Mouse (Mus musculus) intestine, embryonic 15.5 days (tissue): ENCODE measurements around the gene E130308A19Rik. TPM values are rescaled to one million over a fixed set of nuclear protein-coding genes. Genes with fewer than 3 reads are reported as not detected.

Experiments
- ATAC-seq: fragments of 200-750 bp; cut with Nextera tagmentation; 2 replicates; pipeline ENCODE4 v1.8.0; 2017; ENCODE audit warnings: moderate TSS enrichment, moderate library complexity
- H3K27ac ChIP-seq: fragments of 300-500 bp; sonication (generic); 2 replicates; pipeline ENCODE4 v1.5.1; 2015; ENCODE audit warnings: mild to moderate bottlenecking, inconsistent platforms
- H3K27me3 ChIP-seq: fragments of 300-500 bp; sonication (generic); replicated peaks from 2 replicates; pipeline ENCODE4 v1.6.1; 2015; ENCODE audit warnings: inconsistent platforms
- H3K36me3 ChIP-seq: fragments of 300-500 bp; sonication (generic); 2 replicates; pipeline ENCODE4 v1.6.1; 2015; ENCODE audit warnings: inconsistent platforms
- H3K4me1 ChIP-seq: fragments of 300-500 bp; sonication (generic); replicated peaks from 2 replicates; pipeline ENCODE4 v1.6.1; 2015; ENCODE audit warnings: inconsistent platforms
- H3K4me2 ChIP-seq: fragments of 300-500 bp; sonication (generic); replicated peaks from 2 replicates; pipeline ENCODE4 v1.6.1; 2015; ENCODE audit warnings: mild to moderate bottlenecking, inconsistent platforms
- H3K4me3 ChIP-seq: fragments of 300-500 bp; sonication (generic); replicated peaks from 2 replicates; pipeline ENCODE4 v1.5.1; 2015; ENCODE audit warnings: inconsistent platforms
- H3K9ac ChIP-seq: fragments of 300-500 bp; sonication (generic); 2 replicates; pipeline ENCODE4 v1.6.1; 2015; ENCODE audit warnings: inconsistent platforms
- H3K9me3 ChIP-seq: fragments of 300-500 bp; sonication (generic); 2 replicates; pipeline ENCODE4 v1.6.1; 2016; ENCODE audit warnings: inconsistent platforms
- WGBS: fragments of 180-500 bp; shearing (Covaris S2); methylation state at CpG from one replicate; pipeline ENCODE4 v1.1.7; 2015; 5-methylcytosine and 5-hydroxymethylcytosine counted together
- polyA plus RNA-seq: library from polyadenylated mRNA; unstranded; fragments of >200 nt; fragmentation: Nextera tagmentation; extraction: Ambion mirVana; gene quantifications from 2 replicates; pipeline ENCODE4 v1.2.1, GENCODE M21; 2015

Gene E130308A19Rik
- polyA plus RNA-seq, 1 experiment from 2014 or later: 15.1 TPM

- Histone ChIP-seq H3K27ac (no peak overlapping the region), H3K9me3 (no peaks in the 10 kb centered on the region), H3K36me3 (no peaks in the 10 kb centered on the region), H3K27me3 (no peaks in the 10 kb centered on the region), H3K4me2 (no peak overlapping the region), H3K4me3 (no peak overlapping the region), H3K4me1 (no peaks in the 10 kb centered on the region), H3K9ac (no peak overlapping the region)
- 92% methylated on average over 3 of the region's 3 CpGs for WGBS
- ATAC-seq: no peak
Measured at GRCm38 (mm10) chr4:59721811-59722210, 95.8 kb downstream of the E130308A19Rik start.

DNA sequence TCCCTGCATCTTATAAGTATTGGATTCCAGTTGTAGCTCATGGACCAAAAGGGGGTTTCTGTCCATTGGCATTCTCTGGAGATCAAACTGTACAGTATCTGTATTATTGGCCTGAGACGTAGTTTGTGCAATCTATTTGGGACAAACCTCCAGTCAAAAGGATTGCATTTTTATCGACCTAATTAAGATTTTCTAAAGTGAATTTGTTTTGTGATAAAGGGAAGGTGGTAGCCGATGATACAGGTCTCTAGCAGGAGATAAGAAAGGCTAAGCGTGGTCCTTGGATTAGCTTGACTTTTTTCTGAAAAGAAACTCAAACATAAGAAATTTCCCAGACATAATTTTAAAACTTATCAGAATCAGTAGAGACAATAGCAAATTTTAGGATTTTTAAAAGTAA lies 99.6 kb downstream of the E130308A19Rik start:
- Histone ChIP-seq H3K9me3 (no peaks in the 10 kb centered on the region), H3K27ac (no peak overlapping the region)
- 76% methylated on average over 4 of the region's 4 CpGs for WGBS

DNA sequence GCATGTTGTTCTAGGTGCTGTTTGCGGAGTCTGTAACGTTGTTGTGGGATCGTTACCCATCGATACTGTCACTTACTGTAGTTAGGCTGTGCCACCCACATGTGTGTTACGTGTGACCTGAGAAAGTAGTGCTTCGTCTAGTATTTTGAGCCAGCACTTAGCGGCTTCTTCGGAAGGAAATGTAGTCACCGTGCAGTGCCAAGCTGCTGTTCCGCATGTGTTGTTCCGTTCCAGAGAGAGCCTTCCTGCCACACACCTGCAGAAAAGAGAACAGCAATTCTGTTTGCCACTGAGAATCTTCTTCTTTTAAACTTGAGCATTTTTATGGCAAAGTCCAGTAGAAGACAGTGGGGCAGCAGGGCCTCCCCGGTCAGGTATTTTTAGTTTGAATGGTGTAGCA lies 100.5 kb downstream of the E130308A19Rik start:
- H3K9me3 ChIP-seq: no peaks in the 10 kb centered on the region
- H3K36me3 ChIP-seq: no peaks in the 10 kb centered on the region
- H3K27me3 ChIP-seq: no peaks in the 10 kb centered on the region
- H3K4me2 ChIP-seq: no peak overlapping the region
- 93% methylated on average over 12 of the region's 12 CpGs for WGBS
- H3K27ac ChIP-seq: no peak overlapping the region
- no peak overlapping the region for H3K9ac ChIP-seq
- H3K4me3 ChIP-seq: no peak overlapping the region
- ATAC-seq: no peak
- no peaks in the 10 kb centered on the region for H3K4me1 ChIP-seq

More for the DNA sequence above, 99.6 kb downstream of the E130308A19Rik start:
- Histone ChIP-seq H3K4me3 (no peak overlapping the region), H3K36me3 (no peaks in the 10 kb centered on the region), H3K9ac (no peak overlapping the region), H3K4me1 (no peaks in the 10 kb centered on the region), H3K27me3 (no peaks in the 10 kb centered on the region), H3K4me2 (no peak overlapping the region)
- ATAC-seq: no peak

DNA sequence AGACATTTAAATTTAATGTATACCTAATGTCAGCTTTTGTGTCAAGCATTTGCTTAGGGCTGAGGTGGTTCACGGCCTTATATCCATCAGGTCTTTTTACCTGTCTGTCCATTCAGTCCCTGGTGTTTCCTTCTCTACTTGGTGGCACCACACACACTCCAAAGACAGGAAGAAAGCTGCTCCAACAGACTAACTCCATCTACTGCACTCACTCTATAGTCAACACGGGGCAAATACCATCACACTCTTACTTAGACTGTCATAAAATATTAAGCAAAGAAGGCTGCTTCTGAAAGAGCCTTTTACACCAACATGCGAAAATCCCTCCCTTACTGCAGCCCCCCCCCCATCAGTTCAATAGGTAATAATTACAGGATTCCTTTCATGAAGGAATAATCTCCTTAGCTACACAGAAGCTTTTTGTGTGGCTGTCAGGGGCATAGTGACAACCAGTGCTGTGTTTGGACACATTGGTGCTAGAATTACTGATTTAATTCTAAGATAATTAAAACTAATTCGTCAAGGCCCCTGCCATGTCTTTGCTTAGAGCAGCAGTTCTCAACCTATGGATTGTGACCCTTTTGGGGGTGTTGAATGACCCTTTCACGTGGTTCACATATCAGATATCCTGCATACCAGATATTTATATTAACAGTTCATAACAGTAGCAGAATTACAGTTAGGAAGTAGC lies 101.3 kb downstream of the E130308A19Rik start:
- 67% methylated on average over 5 of the region's 5 CpGs for WGBS
- Histone ChIP-seq H3K4me3 (no peak overlapping the region), H3K4me1 (no peaks in the 10 kb centered on the region), H3K27ac (no peak overlapping the region), H3K27me3 (no peaks in the 10 kb centered on the region), H3K36me3 (no peaks in the 10 kb centered on the region), H3K4me2 (no peak overlapping the region), H3K9ac (no peak overlapping the region), H3K9me3 (no peaks in the 10 kb centered on the region)
- ATAC-seq: no peak

DNA sequence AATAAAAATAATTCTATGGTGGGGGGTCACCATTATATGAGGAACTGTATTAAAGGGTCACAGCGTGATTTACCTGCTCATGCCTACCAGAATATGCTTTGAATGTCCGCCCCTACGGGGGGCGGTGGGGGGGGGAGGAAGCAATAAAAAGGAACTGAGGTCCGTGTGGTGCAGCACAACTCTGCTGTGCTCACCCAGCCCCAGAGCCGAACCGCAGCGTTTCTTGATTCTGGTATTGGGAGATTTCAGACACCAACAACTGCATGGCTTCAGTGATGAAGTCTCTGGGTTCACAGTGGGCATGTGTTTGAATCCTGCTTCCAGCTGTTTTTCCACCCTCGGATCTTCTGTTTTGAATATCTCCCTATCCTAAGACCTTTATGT lies 101.9 kb downstream of the E130308A19Rik start:
- H3K4me1 ChIP-seq: no peaks in the 10 kb centered on the region
- H3K27ac ChIP-seq: no peak overlapping the region
- H3K27me3 ChIP-seq: no peaks in the 10 kb centered on the region
- H3K4me2 ChIP-seq: no peak overlapping the region
- 73% methylated on average over 9 of the region's 9 CpGs for WGBS
- ATAC-seq: no peak
- no peaks in the 10 kb centered on the region for H3K9me3 ChIP-seq
- H3K9ac ChIP-seq: no peak overlapping the region
- H3K36me3 ChIP-seq: no peaks in the 10 kb centered on the region
- H3K4me3 ChIP-seq: no peak overlapping the region

DNA sequence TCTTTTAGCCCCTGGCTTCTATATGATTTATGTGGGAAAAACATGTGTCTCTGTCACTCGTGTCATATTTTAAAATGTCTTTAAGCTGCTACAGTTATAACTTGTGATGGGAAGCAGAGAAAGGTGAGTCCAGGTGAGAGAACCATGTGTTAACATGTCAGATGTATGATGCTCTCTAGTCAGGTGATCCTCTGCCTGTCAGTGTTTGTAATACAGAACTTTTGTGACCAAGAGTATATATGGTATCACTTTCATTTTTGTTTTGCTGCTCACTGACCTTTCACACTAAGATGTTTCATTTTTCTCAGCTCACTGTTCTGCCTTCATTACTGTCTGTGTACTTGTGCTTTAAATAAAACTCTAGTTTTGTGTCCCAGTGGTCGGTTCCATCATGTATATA lies 102.8 kb downstream of the E130308A19Rik start:
- ATAC-seq: no peak
- Histone ChIP-seq H3K4me1 (no peaks in the 10 kb centered on the region), H3K9ac (no peak overlapping the region), H3K27me3 (no peaks in the 10 kb centered on the region), H3K36me3 (no peaks in the 10 kb centered on the region), H3K27ac (no peak overlapping the region), H3K4me2 (no peak overlapping the region), H3K4me3 (no peak overlapping the region), H3K9me3 (no peaks in the 10 kb centered on the region)
- 83% methylated on average over 2 of the region's 2 CpGs for WGBS

GRCm38 (mm10) chr4:59731544-59731943 lies 105.5 kb downstream of the E130308A19Rik start:
- Histone ChIP-seq H3K36me3 (no peaks in the 10 kb centered on the region), H3K4me2 (no peak overlapping the region), H3K9me3 (no peaks in the 10 kb centered on the region), H3K4me1 (no peaks in the 10 kb centered on the region), H3K27me3 (no peaks in the 10 kb centered on the region), H3K4me3 (no peak overlapping the region), H3K27ac (no peak overlapping the region), H3K9ac (no peak overlapping the region)
- ATAC-seq: no peak
- 88% methylated on average over 7 of the region's 7 CpGs for whole genome bisulfite sequencing

DNA sequence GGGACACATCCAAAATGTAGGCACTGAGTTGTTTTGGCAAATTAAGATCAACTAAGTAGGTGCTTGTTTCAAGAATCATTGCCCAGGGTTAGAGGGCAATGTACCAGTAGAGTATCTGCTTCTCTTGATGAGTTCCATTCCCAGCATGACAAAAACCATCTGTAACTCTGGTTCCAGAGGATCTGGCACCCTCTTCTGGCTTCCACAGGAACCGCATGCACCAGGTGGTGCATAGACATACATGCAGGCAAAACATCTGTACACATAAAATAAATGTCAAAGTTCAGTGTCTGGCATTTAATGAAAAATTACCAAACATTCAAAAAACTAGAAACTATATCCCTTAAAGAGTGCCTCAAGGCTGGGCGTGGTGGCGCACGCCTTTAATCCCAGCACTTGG lies 113.3 kb downstream of the E130308A19Rik start:
- H3K4me1 ChIP-seq: no peaks in the 10 kb centered on the region
- no peaks in the 10 kb centered on the region for H3K9me3 ChIP-seq
- H3K36me3 ChIP-seq: no peaks in the 10 kb centered on the region
- no peak overlapping the region for H3K4me2 ChIP-seq
- no peaks in the 10 kb centered on the region for H3K27me3 ChIP-seq
- no peak overlapping the region for H3K27ac ChIP-seq
- ATAC-seq: no peak
- no peak overlapping the region for H3K9ac ChIP-seq
- no peak overlapping the region for H3K4me3 ChIP-seq
- 99% methylated on average over 4 of the region's 4 CpGs for WGBS

DNA sequence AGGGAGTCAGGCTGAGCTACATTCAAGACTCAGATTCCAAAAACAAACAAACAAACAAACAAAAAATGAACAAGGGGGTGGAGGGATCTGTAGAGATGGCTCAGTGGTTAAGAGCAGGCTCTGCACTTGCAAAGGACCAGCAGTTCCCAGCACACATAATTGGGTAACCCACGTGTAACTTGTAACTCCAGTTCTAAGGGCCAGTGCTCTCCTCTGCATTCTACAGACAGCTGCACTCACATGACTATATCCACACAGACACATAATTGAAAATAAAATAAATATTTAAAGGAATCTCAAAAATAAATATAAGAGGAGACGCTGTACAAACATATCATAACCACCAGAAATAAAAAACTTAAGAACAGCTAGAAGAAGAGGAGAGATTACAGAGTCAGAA lies 113.9 kb downstream of the E130308A19Rik start:
- no peak overlapping the region for H3K27ac ChIP-seq
- 45% methylated on average over 2 of the region's 2 CpGs for WGBS
- H3K36me3 ChIP-seq: no peaks in the 10 kb centered on the region
- H3K27me3 ChIP-seq: no peaks in the 10 kb centered on the region
- ATAC-seq: no peak
- no peak overlapping the region for H3K9ac ChIP-seq
- H3K4me2 ChIP-seq: no peak overlapping the region
- H3K4me1 ChIP-seq: no peaks in the 10 kb centered on the region
- H3K9me3 ChIP-seq: no peaks in the 10 kb centered on the region
- H3K4me3 ChIP-seq: no peak overlapping the region

DNA sequence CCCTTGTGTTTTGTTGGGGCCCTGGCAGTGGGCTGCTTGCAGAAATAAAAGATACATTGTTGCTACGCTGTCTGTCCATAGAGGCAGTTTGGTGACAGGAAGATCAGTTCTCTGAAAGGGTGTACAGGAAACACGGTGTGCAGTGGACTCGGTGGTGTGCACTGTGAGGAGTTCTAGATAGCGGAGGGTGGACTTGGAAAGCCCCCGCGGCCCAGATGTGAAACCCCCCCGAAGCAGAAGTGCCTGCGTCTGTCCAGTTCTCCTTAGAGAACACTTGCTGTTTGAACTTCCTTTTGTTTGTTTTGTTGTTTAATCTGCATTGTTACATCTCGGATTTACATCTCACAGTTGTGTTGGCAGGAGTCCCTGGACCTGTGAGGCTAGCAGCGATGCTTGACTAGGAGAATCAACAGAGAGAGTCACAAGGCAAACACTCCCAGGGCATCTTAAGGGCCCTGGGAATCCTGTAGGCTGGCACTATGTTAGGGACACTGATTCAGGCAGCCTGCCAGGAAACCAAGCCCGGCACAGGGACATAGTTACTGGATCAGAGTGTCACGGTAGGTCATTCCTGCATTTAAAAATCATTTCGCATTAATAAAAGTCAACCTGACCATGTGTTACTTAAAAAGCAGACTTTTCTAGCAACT lies 127.6 kb downstream of the E130308A19Rik start:
- ATAC-seq: no peak
- Histone ChIP-seq H3K36me3 (no peaks in the 10 kb centered on the region), H3K27ac (no peak overlapping the region), H3K4me3 (no peak overlapping the region), H3K9me3 (no peaks in the 10 kb centered on the region), H3K4me1 (no peaks in the 10 kb centered on the region), H3K27me3 (no peaks in the 10 kb centered on the region), H3K4me2 (no peak overlapping the region), H3K9ac (no peak overlapping the region)
- 76% methylated on average over 13 of the region's 13 CpGs for WGBS

- Histone ChIP-seq H3K27me3 (no peaks in the 10 kb centered on the region), H3K9ac (no peak overlapping the region), H3K4me3 (no peak overlapping the region), H3K4me1 (no peaks in the 10 kb centered on the region), H3K36me3 (no peaks in the 10 kb centered on the region), H3K4me2 (no peak overlapping the region), H3K9me3 (no peaks in the 10 kb centered on the region), H3K27ac (no peak overlapping the region)
- 86% methylated on average over 9 of the region's 9 CpGs for WGBS
- no peak for ATAC-seq
Measured at GRCm38 (mm10) chr4:59756332-59757082, 130.5 kb downstream of the E130308A19Rik start.

DNA sequence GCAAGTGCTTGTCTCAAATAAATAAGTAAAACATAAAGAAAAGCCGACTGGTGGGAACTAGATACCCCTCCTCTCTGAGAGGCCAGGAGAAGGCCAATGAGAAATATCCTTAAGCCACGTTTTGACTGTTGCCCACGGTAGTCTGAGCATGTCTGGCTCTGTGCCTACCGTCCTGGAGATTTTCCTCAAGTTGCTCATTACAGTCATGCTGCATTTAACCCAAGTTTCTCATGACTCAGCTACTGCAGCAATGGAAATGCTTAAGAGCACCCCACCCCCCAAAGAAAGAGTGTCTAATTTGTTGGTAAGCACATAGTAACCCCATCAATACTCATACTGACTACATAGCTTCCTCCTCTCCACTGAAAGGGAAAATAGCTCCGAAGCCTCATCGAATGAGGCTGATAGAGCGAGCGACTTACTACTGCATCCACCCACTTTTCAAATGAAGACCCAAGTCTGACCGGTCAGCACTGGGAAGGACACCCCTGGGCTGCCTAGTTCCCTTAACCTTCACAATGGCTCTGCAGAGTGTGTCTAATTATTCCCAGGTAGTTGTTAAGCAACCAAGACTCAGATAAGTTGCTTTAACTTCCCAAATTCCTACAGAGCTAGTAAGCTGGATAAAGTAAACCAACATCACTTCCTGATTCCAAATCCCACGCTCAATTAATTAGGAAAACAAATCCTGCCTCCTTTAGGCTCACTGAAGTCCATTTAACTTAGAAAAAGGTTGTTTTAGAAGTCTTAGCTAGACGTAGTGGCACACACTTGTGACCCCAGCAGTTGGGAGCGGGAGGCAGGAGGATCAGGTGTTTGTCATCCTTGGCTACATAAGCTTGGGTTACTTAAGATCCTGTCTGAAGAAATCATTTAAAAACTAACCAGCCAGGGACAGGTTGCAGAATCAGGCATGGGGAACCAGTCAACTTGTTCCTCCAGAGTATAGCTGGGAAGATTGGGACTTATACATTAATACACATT lies 131.7 kb downstream of the E130308A19Rik start:
- Histone ChIP-seq H3K27ac (no peak overlapping the region), H3K4me2 (no peak overlapping the region), H3K9me3 (no peaks in the 10 kb centered on the region), H3K4me1 (no peaks in the 10 kb centered on the region), H3K4me3 (no peak overlapping the region), H3K9ac (no peak overlapping the region), H3K36me3 (no peaks in the 10 kb centered on the region), H3K27me3 (no peaks in the 10 kb centered on the region)
- ATAC-seq: no peak
- 79% methylated on average over 12 of the region's 12 CpGs for WGBS
